Mouse (Mus musculus) kidney, embryonic 15.5 days (tissue): ENCODE measurements around the gene Rhoq. TPM values are rescaled to one million over a fixed set of nuclear protein-coding genes. Genes with fewer than 3 reads are reported as not detected.

ENCODE experiments used
- ATAC-seq: fragments of 200-750 bp; cut with Nextera tagmentation; replicated peaks from 2 replicates; pipeline ENCODE4 v1.8.0; 2017; ENCODE audit warnings: moderate TSS enrichment; ENCODE audit not compliant: low FRiP score
- H3K27ac ChIP-seq: fragments of 300-500 bp; sonication (generic); 2 replicates; pipeline ENCODE4 v1.5.1; 2015; ENCODE audit warnings: mild to moderate bottlenecking, inconsistent platforms
- H3K27me3 ChIP-seq: fragments of 300-500 bp; sonication (generic); 2 replicates; pipeline ENCODE4 v1.6.1; 2015; ENCODE audit warnings: inconsistent platforms
- H3K36me3 ChIP-seq: fragments of 300-500 bp; sonication (generic); 2 replicates; pipeline ENCODE4 v1.6.1; 2015; ENCODE audit warnings: inconsistent platforms
- H3K4me1 ChIP-seq: fragments of 300-500 bp; sonication (generic); 2 replicates; pipeline ENCODE4 v1.6.1; 2015; ENCODE audit warnings: inconsistent platforms
- H3K4me2 ChIP-seq: fragments of 300-500 bp; sonication (generic); 2 replicates; pipeline ENCODE4 v1.6.1; 2015; ENCODE audit warnings: moderate library complexity, mild to moderate bottlenecking, inconsistent platforms
- H3K4me3 ChIP-seq: fragments of 300-500 bp; sonication (generic); replicated peaks from 2 replicates; pipeline ENCODE4 v1.5.1; 2015; ENCODE audit warnings: mild to moderate bottlenecking, inconsistent platforms
- H3K9ac ChIP-seq: fragments of 300-500 bp; sonication (generic); 2 replicates; pipeline ENCODE4 v1.6.1; 2015; ENCODE audit warnings: mild to moderate bottlenecking, inconsistent platforms
- H3K9me3 ChIP-seq: fragments of 300-500 bp; sonication (generic); replicated peaks from 2 replicates; pipeline ENCODE4 v1.6.1; 2016; ENCODE audit warnings: inconsistent platforms
- WGBS: fragments of 180-500 bp; shearing (Covaris S2); methylation state at CpG from one replicate; pipeline ENCODE4 v1.1.7; 2015; ENCODE audit warnings: mixed read lengths; 5-methylcytosine and 5-hydroxymethylcytosine counted together
- polyA plus RNA-seq: library from polyadenylated mRNA; unstranded; fragments of >200 nt; fragmentation: Nextera tagmentation; extraction: Ambion mirVana; gene quantifications from 2 replicates; pipeline ENCODE4 v1.2.1, GENCODE M21; 2015

The Rhoq gene
- 16.3 and 16.9 TPM in 2 replicates for polyA plus RNA-seq

GRCm38 (mm10) chr17:86962894-86963585 is at the start of gene Rhoq:
TSS of gene Rhoq (plus strand) at chr17:86963082.
- H3K4me3 ChIP-seq = peak within 1 kb of the TSS; percentile 89
- no peaks in the 10 kb centered on the region for H3K27me3 ChIP-seq
- H3K9ac ChIP-seq = peak within 1 kb of the TSS; percentile 87
- under 1% methylated on average over 58 of the region's 86 CpGs for WGBS
- H3K27ac ChIP-seq = peak within 1 kb of the TSS; percentile 95
- H3K36me3 ChIP-seq = no peaks in the 10 kb centered on the region
- ATAC-seq = peak; percentile 91
- H3K4me1 ChIP-seq = peaks cover 51% of the 10 kb centered on the region
- H3K4me2 ChIP-seq = peak within 1 kb of the TSS; percentile 88
- H3K9me3 ChIP-seq = no peaks in the 10 kb centered on the region

- no peaks in the 10 kb centered on the region for H3K27me3 ChIP-seq
- 86% methylated on average over 4 of the region's 4 CpGs for WGBS
- no peak overlapping the region for H3K27ac ChIP-seq
- H3K9ac ChIP-seq = no peak overlapping the region
- peaks cover 8% of the 10 kb centered on the region for H3K4me1 ChIP-seq
- no peak overlapping the region for H3K4me3 ChIP-seq
- H3K4me2 ChIP-seq = no peak overlapping the region
- ATAC-seq = no peak
- H3K9me3 ChIP-seq = no peaks in the 10 kb centered on the region
- H3K36me3 ChIP-seq = no peaks in the 10 kb centered on the region
Observed at GRCm38 (mm10) chr17:86915540-86915939, 47.3 kb upstream of the Rhoq start.

GRCm38 (mm10) chr17:86917048-86917447 is 45.8 kb upstream of the Rhoq start, which contains the start of gene Tmem247:
TSS of gene Tmem247 (plus strand) at chr17:86917348.
- 93% methylated on average over 10 of the region's 10 CpGs for WGBS
- no peak within 1 kb of the TSS for H3K27ac ChIP-seq

GRCm38 (mm10) chr17:86918786-86919185 is 44.1 kb upstream of the Rhoq start:
- Histone ChIP-seq H3K27me3 (no peaks in the 10 kb centered on the region), H3K9me3 (no peaks in the 10 kb centered on the region), H3K4me3 (no peak overlapping the region), H3K4me1 (peaks cover 9% of the 10 kb centered on the region), H3K4me2 (no peak overlapping the region), H3K36me3 (no peaks in the 10 kb centered on the region), H3K27ac (no peak overlapping the region), H3K9ac (no peak overlapping the region)
- no peak for ATAC-seq
- WGBS = 68% methylated on average over 6 of the region's 6 CpGs

More at GRCm38 (mm10) chr17:86917048-86917447, 45.8 kb upstream of the Rhoq start, which contains the start of gene Tmem247:
- H3K27me3 ChIP-seq = no peaks in the 10 kb centered on the region
- no peak for ATAC-seq
- H3K4me3 ChIP-seq = no peak within 1 kb of the TSS
- no peak within 1 kb of the TSS for H3K4me2 ChIP-seq
- no peaks in the 10 kb centered on the region for H3K9me3 ChIP-seq
- H3K36me3 ChIP-seq = no peaks in the 10 kb centered on the region
- peaks cover 4% of the 10 kb centered on the region for H3K4me1 ChIP-seq
- no peak within 1 kb of the TSS for H3K9ac ChIP-seq

GRCm38 (mm10) chr17:86919729-86920128 is 43.2 kb upstream of the Rhoq start:
- Histone ChIP-seq H3K4me1 (peaks cover 9% of the 10 kb centered on the region), H3K9me3 (no peaks in the 10 kb centered on the region), H3K36me3 (no peaks in the 10 kb centered on the region), H3K9ac (no peak overlapping the region), H3K27me3 (no peaks in the 10 kb centered on the region), H3K27ac (no peak overlapping the region), H3K4me3 (no peak overlapping the region), H3K4me2 (no peak overlapping the region)
- 56% methylated on average over 11 of the region's 11 CpGs for WGBS
- no peak for ATAC-seq

GRCm38 (mm10) chr17:86924679-86925078 is 38.2 kb upstream of the Rhoq start:
- 81% methylated on average over 3 of the region's 3 CpGs for WGBS
- H3K27ac ChIP-seq = no peak overlapping the region
- peaks cover 9% of the 10 kb centered on the region for H3K9me3 ChIP-seq
- no peak overlapping the region for H3K4me2 ChIP-seq
- peaks cover 6% of the 10 kb centered on the region; the same call in 1 of the 2 replicates for H3K4me1 ChIP-seq
- no peak overlapping the region for H3K4me3 ChIP-seq
- no peaks in the 10 kb centered on the region for H3K27me3 ChIP-seq
- H3K9ac ChIP-seq = no peak overlapping the region
- H3K36me3 ChIP-seq = no peaks in the 10 kb centered on the region
- ATAC-seq = no peak

- Histone ChIP-seq H3K4me3 (no peak overlapping the region), H3K4me1 (0 out of 2 replicates have a peak, but pooled peaks cover 6% of the 10 kb centered on the region), H3K27me3 (no peaks in the 10 kb centered on the region), H3K36me3 (no peaks in the 10 kb centered on the region), H3K27ac (no peak overlapping the region), H3K4me2 (no peak overlapping the region), H3K9ac (no peak overlapping the region), H3K9me3 (peaks cover 9% of the 10 kb centered on the region)
- 94% methylated on average over 3 of the region's 3 CpGs for WGBS
- no peak for ATAC-seq
Observed at GRCm38 (mm10) chr17:86926836-86927235, 36.0 kb upstream of the Rhoq start.

GRCm38 (mm10) chr17:86929355-86929754 is 33.5 kb upstream of the Rhoq start:
- H3K4me1 ChIP-seq = no peaks in the 10 kb centered on the region
- 82% methylated on average over 6 of the region's 6 CpGs for WGBS
- H3K4me3 ChIP-seq = no peak overlapping the region
- no peaks in the 10 kb centered on the region for H3K36me3 ChIP-seq
- ATAC-seq = no peak
- peaks cover 9% of the 10 kb centered on the region for H3K9me3 ChIP-seq
- peaks cover 10% of the 10 kb centered on the region for H3K27me3 ChIP-seq
- no peak overlapping the region for H3K4me2 ChIP-seq
- H3K9ac ChIP-seq = no peak overlapping the region
- no peak overlapping the region for H3K27ac ChIP-seq

- Histone ChIP-seq H3K9ac (no peak overlapping the region), H3K4me2 (no peak overlapping the region), H3K4me1 (no peaks in the 10 kb centered on the region), H3K27ac (no peak overlapping the region), H3K36me3 (no peaks in the 10 kb centered on the region), H3K9me3 (peaks cover 9% of the 10 kb centered on the region), H3K27me3 (peaks cover 16% of the 10 kb centered on the region), H3K4me3 (no peak overlapping the region)
- no peak for ATAC-seq
Observed at GRCm38 (mm10) chr17:86929981-86930380, 32.9 kb upstream of the Rhoq start.

- peak; percentile 53 for ATAC-seq
- Histone ChIP-seq H3K4me3 (no peak overlapping the region), H3K9me3 (no peaks in the 10 kb centered on the region), H3K4me2 (peak overlapping the region; percentile 26), H3K27me3 (peaks cover 22% of the 10 kb centered on the region), H3K9ac (no peak overlapping the region), H3K4me1 (peaks cover 9% of the 10 kb centered on the region), H3K36me3 (no peaks in the 10 kb centered on the region), H3K27ac (no peak overlapping the region)
- 18% methylated on average over 5 of the region's 5 CpGs for WGBS
Observed at GRCm38 (mm10) chr17:86932896-86933295, 30.0 kb upstream of the Rhoq start.

GRCm38 (mm10) chr17:86937064-86937463 is 25.8 kb upstream of the Rhoq start:
- Histone ChIP-seq H3K4me3 (no peak overlapping the region), H3K27me3 (peaks cover 21% of the 10 kb centered on the region), H3K9me3 (no peaks in the 10 kb centered on the region), H3K9ac (no peak overlapping the region), H3K27ac (no peak overlapping the region), H3K4me2 (peak overlapping the region; percentile 79), H3K4me1 (peaks cover 15% of the 10 kb centered on the region), H3K36me3 (no peaks in the 10 kb centered on the region)
- WGBS = 72% methylated on average over 2 of the region's 2 CpGs
- ATAC-seq = no peak

GRCm38 (mm10) chr17:86937497-86938155 is 25.3 kb upstream of the Rhoq start:
- 3% methylated on average over 20 of the region's 20 CpGs for WGBS
- peak; percentile 90 for ATAC-seq
- H3K4me3 ChIP-seq = peak overlapping the region; percentile 48
- H3K4me2 ChIP-seq = peak overlapping the region; percentile 79
- peak overlapping the region; percentile 41; the same call in 1 of the 2 replicates for H3K27ac ChIP-seq
- no peaks in the 10 kb centered on the region for H3K9me3 ChIP-seq
- peaks cover 15% of the 10 kb centered on the region for H3K4me1 ChIP-seq
- peak overlapping the region; percentile 41 for H3K9ac ChIP-seq
- no peaks in the 10 kb centered on the region for H3K36me3 ChIP-seq
- H3K27me3 ChIP-seq = peaks cover 19% of the 10 kb centered on the region
